ENCODE assay signal across 11 mouse cellular contexts in genomic region chr14:7658101-7659074, GRCm38 (mm10). TPM values are rescaled to one million over a fixed set of nuclear protein-coding genes. Genes with fewer than 3 reads are reported as not detected.
DNase-seq lines count a peak whose midpoint lies in the region; ATAC-seq and TF ChIP-seq lines count a peak whose summit lies in the region.
"Not testable (repeated sequence)": the region's sequence is repeated elsewhere in the genome, so short reads cannot be mapped to it uniquely, and the experiment has no call there.
"Had no signal": no experiment of that assay in that cellular context is flagged by ENCODE, and none has a peak within 500 bp of the region (broad histone marks: within the 10 kb centered on the region; RNA-seq: fewer than 3 reads in every experiment).

No protein-coding gene starts in this region.

- H3K4me2 ChIP-seq in embryonic facial prominence, embryonic 14.5 days (ENCODE audit: low read depth, low read length) = peak overlapping the region; percentile 61
- peak overlapping the region; percentile 58 for H3K4me2 ChIP-seq in hindbrain, embryonic 14.5 days (replicated peaks)
- 0 out of 2 replicates have a peak overlapping the region, but pooled peaks have one; percentile 22 for H3K4me2 ChIP-seq in liver, postnatal 0 days (ENCODE audit: low read depth, low read length)
- peak overlapping the region; percentile 64 for H3K4me2 ChIP-seq in neural tube, embryonic 12.5 days (replicated peaks)

- ATAC-seq in embryonic facial prominence, embryonic 14.5 days (ENCODE audit: low read depth); hindbrain, embryonic 14.5 days (ENCODE audit: low FRiP score); liver, postnatal 0 days; neural tube, embryonic 12.5 days (ENCODE audit: low FRiP score, low read depth): not testable (repeated sequence)

- peak overlapping the region; percentile 42; the same call in 1 of the 2 replicates for H3K9ac ChIP-seq in embryonic facial prominence, embryonic 14.5 days (ENCODE audit: low read depth, low read length)
- peak overlapping the region; percentile 55 for H3K9ac ChIP-seq in hindbrain, embryonic 14.5 days
- H3K9ac ChIP-seq in liver, postnatal 0 days (replicated peaks); neural tube, embryonic 12.5 days: not testable (repeated sequence)

- not testable (repeated sequence) for H3K27me3 ChIP-seq in embryonic facial prominence, embryonic 14.5 days (replicated peaks; ENCODE audit: control insufficient read depth, insufficient read depth, low read length); heart, embryonic 10.5 days (ENCODE audit: insufficient read depth, poor library complexity, severe bottlenecking); hindbrain, embryonic 14.5 days (ENCODE audit: control insufficient read depth, insufficient read depth, low read length); liver, postnatal 0 days (ENCODE audit: insufficient read depth, low read length); neural tube, embryonic 12.5 days (replicated peaks)

- H3K4me1 ChIP-seq in embryonic facial prominence, embryonic 14.5 days (ENCODE audit: control insufficient read depth, insufficient read depth, low read length); heart, embryonic 10.5 days; hindbrain, embryonic 14.5 days (replicated peaks; ENCODE audit: control insufficient read depth, insufficient read depth, low read length); liver, postnatal 0 days (ENCODE audit: insufficient read depth); neural tube, embryonic 12.5 days: not testable (repeated sequence)

- not testable (repeated sequence) for H3K9me3 ChIP-seq in embryonic facial prominence, embryonic 14.5 days (ENCODE audit: control insufficient read depth, low read length); heart, embryonic 10.5 days; hindbrain, embryonic 14.5 days (ENCODE audit: control insufficient read depth, low read length); liver, postnatal 0 days (ENCODE audit: low read length); neural tube, embryonic 12.5 days

- H3K36me3 ChIP-seq in embryonic facial prominence, embryonic 14.5 days (ENCODE audit: control insufficient read depth, insufficient read depth, low read length); heart, embryonic 10.5 days; hindbrain, embryonic 14.5 days (replicated peaks; ENCODE audit: control insufficient read depth, insufficient read depth); liver, postnatal 0 days (replicated peaks; ENCODE audit: insufficient read depth, low read length); neural tube, embryonic 12.5 days: not testable (repeated sequence)

- not testable (repeated sequence) for TF ChIP-seq CTCF in liver, postnatal 0 days (IDR thresholded peaks at IDR 0.05; ENCODE audit: low read depth)

- 0% methylated on average over 14 of the region's 76 CpGs for WGBS in embryonic facial prominence, embryonic 14.5 days
- 1% methylated on average over 37 of the region's 76 CpGs for WGBS in heart, embryonic 10.5 days
- WGBS in hindbrain, embryonic 14.5 days = 1% methylated on average over 26 of the region's 76 CpGs
- under 1% methylated on average over 23 of the region's 76 CpGs for WGBS in liver, postnatal 0 days (ENCODE audit: insufficient replicate concordance)
- under 1% methylated on average over 48 of the region's 76 CpGs for WGBS in neural tube, embryonic 12.5 days

- not testable (repeated sequence) for H3K27ac ChIP-seq in embryonic facial prominence, embryonic 14.5 days (replicated peaks; ENCODE audit: low read depth, low read length); heart, embryonic 10.5 days; hindbrain, embryonic 14.5 days; liver, postnatal 0 days (ENCODE audit: low read depth); neural tube, embryonic 12.5 days

- DNase-seq in adrenal gland, postnatal 10 days = peak; percentile 2
- DNase-seq in embryonic facial prominence, embryonic 14.5 days (ENCODE audit: low spot score); heart, embryonic 10.5 days (ENCODE audit: low spot score); hindbrain, embryonic 14.5 days (ENCODE audit: low spot score): not testable (repeated sequence)
- DNase-seq in kidney, postnatal 4 days = peak; percentile 4 to 32
- peak; percentile 9 for DNase-seq in liver, postnatal 0 days
- peak; percentile 14 for DNase-seq in thymus, postnatal 14 days

- peak overlapping the region; percentile 34 for H3K4me3 ChIP-seq in embryonic facial prominence, embryonic 14.5 days (ENCODE audit: low read depth, low read length)
- H3K4me3 ChIP-seq in heart, embryonic 10.5 days = peak overlapping the region; percentile 53
- H3K4me3 ChIP-seq in hindbrain, embryonic 14.5 days (replicated peaks; ENCODE audit: low read length) = peak overlapping the region; percentile 36
- H3K4me3 ChIP-seq in liver, postnatal 0 days (ENCODE audit: low read depth, low read length) = not testable (repeated sequence)
- peak overlapping the region; percentile 41 for H3K4me3 ChIP-seq in neural tube, embryonic 12.5 days

- TF ChIP-seq EP300 in liver, postnatal 0 days (IDR thresholded peaks at IDR 0.05; ENCODE audit: low read depth) = not testable (repeated sequence)

RNA-seq across cellular contexts. Expression of gene Gm10128, which starts 14.6 kb away (rescaled TPM):
- not detected for total RNA-seq in adrenal gland, postnatal 10 days (2021)
- polyA plus RNA-seq in embryonic facial prominence, embryonic 14.5 days (2014; fragmentation: Nextera tagmentation; extraction: Ambion mirVana) = not detected in 2 replicates
- not detected in 2 replicates for polyA plus RNA-seq in heart, embryonic 10.5 days (2016; fragmentation: Nextera tagmentation; extraction: Ambion mirVana)
- polyA plus RNA-seq in hindbrain, embryonic 14.5 days (2014; fragmentation: Nextera tagmentation; extraction: Ambion mirVana) = not detected in 2 replicates
- not detected in 2 replicates for polyA plus RNA-seq in liver, postnatal 0 days (2015; fragmentation: Nextera tagmentation; extraction: Ambion mirVana)
- not detected in 2 replicates for polyA plus RNA-seq in neural tube, embryonic 12.5 days (2016; fragmentation: Nextera tagmentation; extraction: Ambion mirVana)
- total RNA-seq: gastrocnemius, postnatal 4 days; layer of hippocampus, postnatal 14 days had no signal
- polyA plus RNA-seq: C2C12 had no signal
